Mouse (Mus musculus): ENCODE results near the gene Irx2. TPM values are rescaled to one million over a fixed set of nuclear protein-coding genes. Genes with fewer than 3 reads are reported as not detected.

Irx2 gene
- not detected in 2 replicates for total RNA-seq (2015)
- total RNA-seq (2017) = not detected in 2 replicates

GRCm38 (mm10) chr13:72628462-72628916 is at the start of gene Irx2:
Gene Irx2, plus strand, starts transcription at chr13:72628820.
- peak; percentile 58 for ATAC-seq (replicated peaks; ENCODE audit: poor library complexity)

- ATAC-seq (replicated peaks; ENCODE audit: poor library complexity) = no peak
Measured at GRCm38 (mm10) chr13:72581276-72581675, 47.3 kb upstream of the Irx2 start.

GRCm38 (mm10) chr13:72592526-72592925 is 36.1 kb upstream of the Irx2 start:
- ATAC-seq (replicated peaks; ENCODE audit: poor library complexity) = no peak

- ATAC-seq (replicated peaks; ENCODE audit: poor library complexity) = no peak
Measured at GRCm38 (mm10) chr13:72593310-72593709, 35.3 kb upstream of the Irx2 start.

- ATAC-seq (replicated peaks; ENCODE audit: poor library complexity) = no peak
Measured at GRCm38 (mm10) chr13:72593710-72594111, 34.9 kb upstream of the Irx2 start.

DNA sequence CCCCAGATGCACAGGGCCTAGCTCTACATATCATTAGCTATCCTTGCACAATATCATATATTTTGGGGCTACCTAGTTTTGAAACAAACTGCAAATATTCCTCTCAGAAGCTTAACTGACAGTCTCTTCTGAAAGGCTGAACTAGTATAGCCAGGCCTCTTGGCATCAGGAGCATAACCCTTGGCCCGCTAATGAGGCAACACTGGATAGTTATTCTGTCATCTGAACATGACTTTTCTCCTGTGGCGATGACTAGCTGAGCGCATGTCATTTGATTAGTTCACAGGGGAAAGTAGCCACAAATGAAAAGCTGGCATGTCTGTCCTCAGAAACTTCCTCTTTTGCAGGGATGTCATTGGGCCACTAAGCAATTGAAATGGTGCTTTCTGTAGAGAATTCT is 29.4 kb upstream of the Irx2 start:
- no peak for ATAC-seq (replicated peaks; ENCODE audit: poor library complexity)

DNA sequence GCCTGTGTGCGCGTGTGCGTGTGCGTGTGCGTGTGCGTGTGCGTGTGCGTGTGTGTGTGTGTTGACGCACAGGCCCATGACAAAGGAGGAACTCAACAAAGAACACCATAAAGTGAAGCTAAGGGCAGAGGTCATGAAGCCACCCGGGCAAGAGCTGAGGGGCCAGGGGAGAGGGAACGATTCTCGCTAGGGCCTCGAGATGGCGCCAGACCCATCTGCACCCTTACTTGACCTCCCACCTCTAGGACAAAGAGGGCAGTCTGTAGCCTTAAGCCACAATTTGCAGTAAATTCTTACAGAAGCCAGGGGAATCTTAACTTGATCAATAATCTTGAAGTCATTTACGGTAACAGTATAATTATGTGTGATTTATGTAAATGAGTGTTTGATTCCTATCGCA is 19.9 kb upstream of the Irx2 start:
- ATAC-seq (replicated peaks; ENCODE audit: poor library complexity) = no peak

GRCm38 (mm10) chr13:72610277-72610676 is 18.3 kb upstream of the Irx2 start:
- no peak for ATAC-seq (replicated peaks; ENCODE audit: poor library complexity)

- no peak for ATAC-seq (replicated peaks; ENCODE audit: poor library complexity)
Measured at GRCm38 (mm10) chr13:72623926-72624846, 4.4 kb upstream of the Irx2 start.

DNA sequence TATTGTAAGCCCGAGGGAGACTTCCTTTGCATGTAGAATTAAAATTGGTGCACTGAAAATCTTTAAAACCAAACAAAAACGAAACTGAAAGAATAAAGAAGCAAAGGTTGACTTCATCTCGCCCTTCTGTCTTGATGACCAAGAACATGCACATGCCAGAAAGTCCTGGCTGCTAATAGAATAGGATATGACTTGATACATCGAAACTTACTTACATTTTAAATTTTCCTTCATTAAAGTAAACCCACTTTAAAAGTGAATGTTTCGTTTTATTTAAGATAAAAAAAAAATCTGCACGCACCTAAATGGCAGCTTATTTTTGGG is 3.8 kb upstream of the Irx2 start:
- no peak for ATAC-seq (replicated peaks; ENCODE audit: poor library complexity)

DNA sequence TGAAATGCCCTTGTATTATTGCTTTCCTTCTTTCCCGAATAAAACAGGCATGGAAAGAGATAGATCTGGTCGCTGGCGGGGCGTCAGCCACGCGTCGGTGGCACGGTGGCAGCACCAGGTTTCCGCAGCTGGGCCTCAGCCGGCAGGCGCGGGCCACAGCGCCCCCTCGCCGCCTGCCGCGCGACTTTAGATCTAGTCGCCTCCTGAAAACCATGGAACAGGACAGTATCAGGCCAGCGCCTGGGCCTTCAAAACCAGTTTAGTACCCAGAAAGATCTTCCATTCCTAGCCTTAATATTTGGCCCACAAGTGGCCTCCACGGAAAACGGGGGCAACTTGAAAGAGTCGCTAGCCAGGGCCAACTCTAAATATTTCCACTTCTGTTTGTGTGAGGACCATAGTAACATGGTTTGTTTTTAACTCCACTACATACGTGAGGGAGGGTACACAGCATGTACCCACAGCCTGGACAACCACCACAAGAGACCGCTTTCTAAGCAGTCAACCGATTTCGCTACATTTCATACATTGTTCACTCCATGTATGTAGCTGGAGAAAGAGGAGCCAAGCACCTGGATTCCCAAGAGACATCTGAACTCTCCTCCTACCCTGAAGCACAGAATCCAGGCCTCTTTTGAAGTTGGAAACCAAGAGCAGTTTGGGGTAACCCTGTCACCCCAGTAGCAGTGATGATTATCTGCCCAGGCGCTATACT is 3.2 kb upstream of the Irx2 start:
- ATAC-seq (replicated peaks; ENCODE audit: poor library complexity) = peak; percentile 32; the same call in 1 of the 2 replicates

DNA sequence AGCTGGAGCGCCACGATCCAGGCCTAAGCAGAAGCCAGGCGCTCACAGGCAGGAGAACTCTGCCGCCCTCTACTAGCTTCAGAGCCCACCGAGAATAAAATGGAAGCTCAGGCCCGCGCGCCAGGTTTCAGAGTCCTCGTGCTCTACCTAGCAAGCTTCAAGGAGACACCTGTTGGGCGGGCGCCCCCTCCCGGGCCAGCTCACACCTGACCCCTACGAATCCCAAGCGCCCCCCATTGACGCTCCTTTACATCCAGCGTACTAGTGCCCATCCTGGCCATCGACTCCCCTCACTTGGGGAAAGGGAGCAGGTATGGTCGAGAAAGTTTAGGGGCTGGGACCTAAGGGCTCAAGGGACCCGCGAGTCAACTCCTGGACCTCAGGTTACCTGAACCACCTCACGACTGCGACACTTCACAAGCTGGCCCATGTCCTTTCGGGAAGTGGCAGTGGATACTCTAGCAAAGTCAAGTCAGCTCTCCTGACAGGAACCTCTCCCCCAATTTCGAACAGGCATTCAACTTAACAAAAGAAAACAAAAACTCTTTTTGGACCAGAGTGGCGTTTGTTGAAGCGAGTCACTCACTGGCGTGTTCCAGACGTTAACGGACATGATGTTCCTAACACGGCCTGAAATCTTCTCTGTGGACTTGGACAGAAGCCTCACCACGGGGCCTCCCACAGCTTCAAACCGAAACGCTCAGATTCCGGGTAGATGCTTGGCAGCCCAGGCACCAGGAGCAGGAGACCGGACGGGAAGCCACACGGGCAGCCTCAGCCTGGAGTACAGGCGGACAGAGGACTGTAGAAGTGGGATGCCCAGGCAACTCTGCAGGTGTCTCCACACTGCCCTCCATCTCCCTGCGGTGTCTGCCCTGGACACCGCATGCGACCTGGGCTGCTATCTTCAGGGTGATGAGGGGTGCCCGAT is 964 bp upstream of the Irx2 start:
- ATAC-seq (replicated peaks; ENCODE audit: poor library complexity) = no peak

- ATAC-seq (replicated peaks; ENCODE audit: poor library complexity) = no peak
Measured at GRCm38 (mm10) chr13:72628935-72629631, 463 bp downstream of the Irx2 start.

- ATAC-seq (replicated peaks; ENCODE audit: poor library complexity) = no peak
Measured at GRCm38 (mm10) chr13:72629806-72630205, 1.2 kb downstream of the Irx2 start.

- ATAC-seq (replicated peaks; ENCODE audit: poor library complexity) = no peak
Measured at GRCm38 (mm10) chr13:72630501-72631372, 2.1 kb downstream of the Irx2 start.

- peak; percentile 17; the same call in 1 of the 2 replicates for ATAC-seq (replicated peaks; ENCODE audit: poor library complexity)
Measured at GRCm38 (mm10) chr13:72631373-72632021, 2.9 kb downstream of the Irx2 start.

DNA sequence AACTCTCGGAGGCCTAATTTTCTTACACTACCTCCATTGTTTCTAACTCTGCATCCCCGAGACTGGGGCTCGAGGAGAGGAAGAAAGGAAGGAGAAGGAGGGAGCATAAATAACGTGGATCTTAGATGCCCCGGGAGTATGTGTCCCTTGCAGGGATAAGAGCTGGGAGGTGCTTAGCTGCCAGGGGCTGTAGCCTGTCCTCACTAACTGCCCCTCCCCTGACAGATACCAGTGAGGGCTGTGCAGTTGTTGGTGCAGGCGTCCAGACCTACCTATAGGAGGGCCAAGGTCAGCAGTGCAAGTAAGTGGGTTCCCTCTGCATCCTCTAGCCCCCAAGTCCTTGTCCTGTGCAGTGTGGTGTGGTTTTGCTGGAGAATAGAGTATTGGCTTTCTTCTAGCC is 3.7 kb downstream of the Irx2 start:
- ATAC-seq (replicated peaks; ENCODE audit: poor library complexity) = no peak

- no peak for ATAC-seq (replicated peaks; ENCODE audit: poor library complexity)
Measured at GRCm38 (mm10) chr13:72633097-72633496, 4.5 kb downstream of the Irx2 start.

Data from megakaryocyte progenitor cell, adult 5-6 weeks (primary cell).